Mouse (Mus musculus) embryonic facial prominence, embryonic 11.5 days (tissue): ENCODE measurements at regions not wholly inside any gene's neighbourhood (a gene's known extent, or its start where the extent isn't known, plus 50 kb on each side); places are given as distances from the start of the nearest gene placed in this dataset.

ENCODE experiments used
- ATAC-seq: fragments of 200-750 bp; cut with Nextera tagmentation; replicated peaks from 2 replicates; pipeline ENCODE4 v1.8.0; 2017; ENCODE audit warnings: low read depth; ENCODE audit not compliant: insufficient number of reproducible peaks, low FRiP score, low TSS enrichment
- DNase-seq: peaks from one replicate; pipeline ENCODE4 v3.0.0-alpha.2; 2015; ENCODE audit warnings: low spot score
- H3K27ac ChIP-seq: fragments of 300-500 bp; sonication (generic); replicated peaks from 2 replicates; pipeline ENCODE4 v1.5.1; 2014; ENCODE audit warnings: mild to moderate bottlenecking, low read depth, low read length, control low read depth
- H3K27me3 ChIP-seq: fragments of 300-500 bp; sonication (generic); 2 replicates; pipeline ENCODE4 v1.6.1; 2014; ENCODE audit warnings: mild to moderate bottlenecking, low read length, moderate library complexity, mixed read lengths; ENCODE audit not compliant: control insufficient read depth, insufficient read depth
- H3K36me3 ChIP-seq: fragments of 300-500 bp; sonication (generic); replicated peaks from 2 replicates; pipeline ENCODE4 v1.6.1; 2014; ENCODE audit warnings: low read depth, mild to moderate bottlenecking, low read length, moderate library complexity, mixed read lengths; ENCODE audit not compliant: control insufficient read depth, insufficient read depth
- H3K4me1 ChIP-seq: fragments of 300-500 bp; sonication (generic); 2 replicates; pipeline ENCODE4 v1.6.1; 2014; ENCODE audit warnings: low read length, mixed read lengths; ENCODE audit not compliant: control insufficient read depth, insufficient read depth
- H3K4me2 ChIP-seq: fragments of 300-500 bp; sonication (generic); 2 replicates; pipeline ENCODE4 v1.6.1; 2014; ENCODE audit warnings: low read depth, mild to moderate bottlenecking, control low read depth, low read length, moderate library complexity
- H3K4me3 ChIP-seq: fragments of 300-500 bp; sonication (generic); 2 replicates; pipeline ENCODE4 v1.5.1; 2014; ENCODE audit warnings: low read depth, low read length, control low read depth
- H3K9ac ChIP-seq: fragments of 300-500 bp; sonication (generic); replicated peaks from 2 replicates; pipeline ENCODE4 v1.6.1; 2014; ENCODE audit warnings: mild to moderate bottlenecking, control low read depth, low read length
- H3K9me3 ChIP-seq: fragments of 300-500 bp; sonication (generic); replicated peaks from 2 replicates; pipeline ENCODE4 v1.6.1; 2016; ENCODE audit warnings: mild to moderate bottlenecking, low read length, inconsistent platforms, mixed read lengths; ENCODE audit not compliant: control insufficient read depth
- WGBS: fragments of 180-500 bp; shearing (Covaris S2); extraction: QIAGEN DNeasy Blood & Tissue Kit; methylation state at CpG from one replicate; pipeline ENCODE4 v1.1.7; 2014; 5-methylcytosine and 5-hydroxymethylcytosine counted together

DNA sequence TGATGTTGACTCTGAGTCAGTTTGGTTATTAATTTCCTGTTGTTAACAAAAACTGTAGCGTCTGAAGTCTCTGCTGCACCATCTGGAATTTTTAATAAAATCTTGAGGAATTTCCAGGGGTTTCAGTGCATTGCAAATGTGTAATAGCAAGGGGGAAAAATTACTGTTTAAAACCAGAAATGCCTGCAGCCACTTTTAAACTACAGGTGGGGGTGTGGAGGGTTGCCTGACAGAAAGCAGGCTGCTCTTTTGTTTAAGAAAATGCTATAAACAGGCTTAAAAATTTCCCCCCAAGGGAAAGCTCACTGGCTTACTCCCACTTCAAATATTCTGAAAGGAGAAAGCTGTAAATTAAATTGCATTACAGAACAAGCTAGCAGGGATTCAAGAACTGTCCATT, 71.8 kb upstream of the Gjb5 start:
- Histone ChIP-seq H3K27me3 (no peaks in the 10 kb centered on the region), H3K4me1 (no peaks in the 10 kb centered on the region), H3K27ac (no peak overlapping the region), H3K9me3 (no peaks in the 10 kb centered on the region), H3K36me3 (no peaks in the 10 kb centered on the region), H3K4me3 (no peak overlapping the region), H3K4me2 (no peak overlapping the region), H3K9ac (no peak overlapping the region)
- DNase-seq (no peak), ATAC-seq (no peak)
- WGBS = 57% methylated on average over 1 of the region's 1 CpGs

DNA sequence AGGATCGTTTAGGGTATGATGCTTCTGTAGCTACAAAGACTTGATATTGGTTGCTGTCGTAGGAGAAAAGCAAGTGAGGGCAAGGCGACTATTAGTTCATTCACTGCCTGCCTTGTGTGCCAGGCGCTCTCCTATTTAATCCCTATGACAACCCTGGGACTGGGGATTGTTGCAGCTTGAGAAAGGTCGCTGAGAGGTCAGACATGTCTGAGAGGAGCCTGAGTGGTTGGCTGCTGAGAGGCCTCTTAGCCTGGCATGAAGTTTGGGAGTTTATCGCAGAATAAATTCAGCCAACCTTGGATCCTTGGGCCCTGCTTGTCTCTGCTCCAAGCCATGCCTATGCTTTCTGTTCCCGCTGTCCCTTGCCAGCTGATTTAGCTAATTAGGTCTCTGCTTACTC, 65.9 kb upstream of the Gjb5 start:
- Histone ChIP-seq H3K36me3 (no peaks in the 10 kb centered on the region), H3K9me3 (no peaks in the 10 kb centered on the region), H3K4me2 (no peak overlapping the region), H3K27ac (no peak overlapping the region), H3K4me1 (peaks cover 3% of the 10 kb centered on the region; the same call in 1 of the 2 replicates), H3K4me3 (no peak overlapping the region), H3K9ac (no peak overlapping the region), H3K27me3 (no peaks in the 10 kb centered on the region)
- ATAC-seq (no peak), DNase-seq (no peak)
- 74% methylated on average over 7 of the region's 7 CpGs for WGBS

DNA sequence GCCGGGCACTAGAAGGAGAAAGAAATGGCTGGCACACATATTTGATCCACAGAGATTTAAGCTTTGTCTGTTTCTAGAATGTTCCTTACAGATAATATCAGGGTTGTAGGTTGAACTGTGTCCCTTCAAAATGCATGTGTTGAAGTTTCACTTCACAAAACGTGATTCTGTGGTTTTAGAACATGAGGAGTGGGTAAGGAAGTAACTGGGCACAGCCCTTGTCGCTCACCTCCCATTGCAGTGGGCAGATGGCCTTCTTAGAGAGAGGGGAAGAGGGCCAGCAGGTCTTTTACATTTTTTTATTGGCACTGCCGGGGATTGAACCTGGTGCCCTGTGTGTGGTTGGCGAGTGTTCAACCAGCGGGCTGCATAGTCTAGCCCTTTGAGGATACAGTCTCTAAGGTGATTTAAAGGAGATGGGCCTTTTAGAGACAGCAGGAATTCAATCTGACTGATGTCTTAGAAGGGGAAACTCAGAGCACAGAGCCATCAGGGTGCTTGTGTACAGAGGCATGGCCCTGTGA, 64.0 kb upstream of the Gjb5 start:
- Histone ChIP-seq H3K27ac (no peak overlapping the region), H3K4me1 (peaks cover 3% of the 10 kb centered on the region; the same call in 1 of the 2 replicates), H3K36me3 (no peaks in the 10 kb centered on the region), H3K9me3 (no peaks in the 10 kb centered on the region), H3K27me3 (no peaks in the 10 kb centered on the region), H3K4me3 (no peak overlapping the region), H3K4me2 (no peak overlapping the region), H3K9ac (no peak overlapping the region)
- WGBS = 85% methylated on average over 6 of the region's 6 CpGs
- ATAC-seq (no peak), DNase-seq (no peak)

DNA sequence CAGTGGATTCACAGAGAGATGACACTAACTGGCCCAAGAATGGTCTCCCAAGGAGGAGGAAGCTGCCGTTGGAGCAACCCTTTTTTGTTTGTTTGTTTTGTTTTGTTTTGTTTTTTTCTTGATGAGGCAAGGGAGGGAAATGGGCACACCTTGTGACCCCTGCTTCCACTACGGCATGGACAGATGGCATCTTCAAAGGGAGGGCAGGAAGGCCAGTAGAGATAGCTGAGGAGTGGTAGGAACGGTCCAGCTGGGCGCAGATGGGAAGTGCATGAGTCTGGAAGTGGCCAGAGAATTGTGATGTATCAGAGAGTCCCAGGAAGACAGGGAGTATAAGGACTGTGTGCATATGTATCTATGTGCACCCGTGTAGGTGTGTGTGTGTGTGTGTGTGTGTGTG, 63.1 kb upstream of the Gjb5 start:
- no peak for ATAC-seq
- Histone ChIP-seq H3K4me1 (peaks cover 3% of the 10 kb centered on the region; the same call in 1 of the 2 replicates), H3K36me3 (no peaks in the 10 kb centered on the region), H3K4me2 (no peak overlapping the region), H3K9ac (no peak overlapping the region), H3K9me3 (no peaks in the 10 kb centered on the region), H3K27ac (no peak overlapping the region), H3K4me3 (no peak overlapping the region), H3K27me3 (no peaks in the 10 kb centered on the region)
- no peak for DNase-seq
- WGBS = 81% methylated on average over 5 of the region's 5 CpGs

DNA sequence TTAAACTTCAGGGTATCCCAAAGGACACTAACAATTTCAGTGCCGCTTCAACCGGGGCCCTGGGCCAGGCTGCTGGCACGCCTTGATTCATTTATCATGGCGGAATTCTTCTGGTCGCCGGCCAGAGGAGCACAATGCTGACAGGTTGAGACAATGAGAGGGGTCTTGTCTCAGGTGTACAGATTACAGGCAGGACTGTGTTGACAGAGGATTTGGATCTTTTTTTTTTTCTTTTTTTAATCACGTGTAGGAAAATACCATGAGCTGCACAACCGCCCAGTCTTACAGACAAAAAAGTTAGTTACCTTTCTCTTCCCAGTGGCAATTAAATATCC, 61.8 kb upstream of the Gjb5 start:
- Histone ChIP-seq H3K9ac (no peak overlapping the region), H3K27ac (no peak overlapping the region)

DNA sequence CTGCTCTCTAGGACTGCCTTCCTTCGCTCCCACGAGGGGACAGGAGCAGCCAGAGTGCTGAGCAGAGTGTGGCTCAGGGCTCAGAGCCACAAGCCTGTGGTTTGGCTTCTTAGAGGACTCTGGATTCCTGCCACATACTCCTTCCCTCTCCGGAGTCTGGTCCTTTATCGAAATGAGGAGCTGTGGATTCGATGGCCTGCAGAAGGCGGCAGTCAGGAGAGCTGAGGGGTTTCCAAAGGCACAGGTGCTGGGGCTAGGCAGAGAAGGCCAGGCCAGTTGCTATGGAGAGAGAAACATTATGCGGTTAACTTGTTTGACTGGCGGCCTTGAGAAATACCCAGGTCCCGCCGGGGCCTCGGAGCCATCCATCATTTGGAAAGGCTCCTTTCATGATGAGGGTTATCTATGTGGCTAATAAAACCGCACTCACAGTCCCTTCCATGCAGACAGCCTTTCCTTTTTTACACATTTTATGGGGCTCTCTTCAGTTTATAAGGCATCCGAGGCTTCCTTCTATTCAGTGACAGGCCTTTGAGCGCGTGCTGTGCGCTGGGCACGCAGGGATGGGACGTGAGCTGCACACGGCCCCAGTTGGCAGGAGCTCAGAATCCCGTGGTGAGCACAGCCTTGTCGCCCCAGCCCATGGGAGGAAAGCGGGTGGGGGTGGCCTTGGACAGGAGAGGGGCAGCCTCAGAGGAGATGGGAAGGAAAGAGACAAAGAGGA, 61.2 kb upstream of the Gjb5 start:
- DNase-seq = peak; percentile 6
- Histone ChIP-seq H3K36me3 (no peaks in the 10 kb centered on the region), H3K4me3 (no peak overlapping the region), H3K4me2 (no peak overlapping the region), H3K4me1 (peaks cover 3% of the 10 kb centered on the region; the same call in 1 of the 2 replicates), H3K27ac (no peak overlapping the region), H3K9me3 (no peaks in the 10 kb centered on the region), H3K9ac (no peak overlapping the region), H3K27me3 (no peaks in the 10 kb centered on the region)
- peak; percentile 58; the same call in 1 of the 2 replicates for ATAC-seq
- WGBS = 46% methylated on average over 22 of the region's 22 CpGs

More for the DNA sequence above, 61.8 kb upstream of the Gjb5 start:
- DNase-seq = no peak
- WGBS = 54% methylated on average over 8 of the region's 8 CpGs
- H3K27me3 ChIP-seq = no peaks in the 10 kb centered on the region
- no peak overlapping the region for H3K4me2 ChIP-seq
- no peaks in the 10 kb centered on the region for H3K9me3 ChIP-seq
- no peak overlapping the region for H3K4me3 ChIP-seq
- peaks cover 3% of the 10 kb centered on the region; the same call in 1 of the 2 replicates for H3K4me1 ChIP-seq
- no peak for ATAC-seq
- no peaks in the 10 kb centered on the region for H3K36me3 ChIP-seq

DNA sequence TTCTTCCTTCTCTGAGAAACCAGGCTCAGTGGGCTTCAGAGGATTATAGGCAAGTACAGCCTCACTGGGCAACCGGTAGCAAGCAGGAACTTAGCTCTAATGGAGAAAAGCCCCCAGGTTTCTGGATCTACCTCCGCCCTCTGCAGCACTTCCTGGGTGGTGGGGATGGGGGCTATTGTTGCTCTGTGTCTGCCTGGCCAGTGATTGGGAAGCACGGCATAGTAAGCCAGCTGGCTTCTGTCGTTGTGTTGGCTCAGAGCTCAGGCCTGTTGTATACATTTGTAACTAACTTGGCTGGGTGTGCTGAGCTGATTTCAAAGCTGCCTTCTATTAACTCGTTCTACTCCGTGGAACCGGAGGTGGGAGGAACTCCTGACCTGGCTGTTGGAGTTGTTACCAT, 58.9 kb upstream of the Gjb5 start:
- no peaks in the 10 kb centered on the region for H3K36me3 ChIP-seq
- no peak overlapping the region for H3K4me3 ChIP-seq
- H3K9ac ChIP-seq = no peak overlapping the region
- H3K27ac ChIP-seq = no peak overlapping the region
- DNase-seq (no peak), ATAC-seq (no peak)
- H3K4me2 ChIP-seq = no peak overlapping the region
- H3K9me3 ChIP-seq = no peaks in the 10 kb centered on the region
- no peaks in the 10 kb centered on the region for H3K27me3 ChIP-seq
- WGBS = 52% methylated on average over 7 of the region's 7 CpGs
- peaks cover 3% of the 10 kb centered on the region; the same call in 1 of the 2 replicates for H3K4me1 ChIP-seq

DNA sequence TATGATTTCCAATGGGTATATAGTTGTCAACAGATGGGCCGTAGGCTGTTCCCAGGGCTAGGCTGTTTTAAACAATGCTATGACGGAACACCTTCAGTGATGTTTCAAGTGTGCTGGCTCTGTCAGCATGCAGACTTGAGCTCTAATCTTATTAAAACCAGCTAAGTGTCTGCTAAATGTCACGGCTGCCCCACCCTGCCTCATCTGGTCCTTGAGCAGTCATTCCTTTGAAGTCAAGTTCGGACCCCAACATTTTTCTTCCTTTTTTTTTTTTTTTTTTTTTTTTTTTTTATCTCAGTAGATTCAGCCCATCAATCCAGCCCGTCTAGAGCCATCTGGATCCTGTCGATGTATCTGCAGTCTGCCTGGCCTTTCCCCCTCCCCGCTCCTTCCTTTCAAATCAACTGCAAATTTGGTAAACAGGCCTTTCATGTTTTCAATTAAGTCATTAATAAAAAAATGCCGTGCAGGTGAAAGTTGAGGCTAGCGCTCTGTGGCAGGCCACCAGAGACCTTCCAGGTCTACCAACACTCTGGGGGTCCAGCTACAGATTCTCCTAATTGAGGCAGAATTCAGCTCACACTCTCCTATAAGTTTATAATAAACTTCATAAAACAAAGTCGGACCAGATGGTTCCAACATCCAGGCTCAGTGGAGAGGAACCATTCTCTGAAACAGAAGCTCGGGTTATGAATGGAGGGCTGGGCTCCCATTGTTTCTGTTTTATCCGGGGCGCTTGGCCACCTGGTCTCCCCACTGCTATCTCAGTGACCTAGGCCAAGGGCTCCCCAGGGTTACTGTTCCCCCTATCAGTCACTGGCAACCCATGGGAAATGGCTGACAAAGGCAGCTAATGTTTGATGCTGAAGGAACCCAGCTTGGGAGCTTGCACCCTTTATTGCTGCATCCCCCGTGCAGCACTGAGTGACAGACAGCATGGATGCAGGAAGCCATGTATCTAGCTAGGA, 56.3 kb upstream of the Gjb5 start:
- Histone ChIP-seq H3K9me3 (no peaks in the 10 kb centered on the region), H3K36me3 (no peaks in the 10 kb centered on the region), H3K4me1 (no peaks in the 10 kb centered on the region), H3K27me3 (no peaks in the 10 kb centered on the region), H3K4me2 (no peak overlapping the region), H3K27ac (no peak overlapping the region), H3K4me3 (no peak overlapping the region), H3K9ac (no peak overlapping the region)
- 37% methylated on average over 14 of the region's 14 CpGs for WGBS
- DNase-seq (peak; percentile 38), ATAC-seq (no peak)
